Mouse (Mus musculus): ENCODE data around the gene Schip1.

DNA sequence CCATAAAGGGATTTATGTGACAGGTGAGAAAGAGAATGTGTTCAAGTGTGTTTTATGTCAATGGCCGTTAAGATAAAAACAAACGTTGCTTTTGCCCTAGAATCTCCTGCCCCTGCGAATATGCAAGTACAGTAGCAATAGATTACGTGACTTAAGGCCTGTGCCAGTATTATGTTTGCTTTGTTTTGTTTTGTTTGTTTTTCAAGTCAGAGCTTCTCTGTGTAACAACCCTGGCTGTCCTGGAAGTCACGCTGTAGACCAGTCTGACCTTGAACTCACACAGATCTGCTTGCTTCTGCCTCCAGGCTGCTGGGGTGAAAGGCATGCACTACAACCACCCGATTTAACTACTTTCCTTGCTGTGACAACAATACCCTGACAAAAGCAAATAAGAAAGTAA lies 197.7 kb downstream of the Schip1 start:
- no peak for TF ChIP-seq CTCF (IDR thresholded peaks at IDR 0.05; ENCODE audit: low read depth)
- TF ChIP-seq EP300 (optimal IDR thresholded peaks at IDR 0.05): no peak

Data from stomach, postnatal 0 days (tissue).